ENCODE assay signal across 9 mouse cellular contexts in the genomic region with DNA sequence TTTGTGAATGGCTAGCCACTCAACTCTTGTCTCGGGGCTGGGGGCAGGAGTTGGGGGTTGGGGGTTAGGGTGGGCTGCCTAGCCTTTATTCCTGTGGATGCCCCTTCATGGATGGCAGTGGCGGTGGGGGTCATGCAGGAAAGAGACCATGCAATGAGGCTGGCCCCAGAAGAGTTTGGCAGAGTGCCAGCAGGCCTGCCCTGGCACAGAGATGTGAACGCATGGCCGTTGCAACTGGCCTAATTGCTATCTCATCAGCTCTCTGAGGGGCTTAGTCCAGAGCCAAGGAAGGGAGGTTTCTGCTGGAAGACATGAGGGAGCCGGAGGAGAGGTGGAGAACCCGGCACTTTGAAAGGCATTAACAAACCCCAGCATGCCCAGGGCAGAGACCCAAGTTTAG.
"Had no signal": no experiment of that assay in that cellular context is flagged by ENCODE, and none has a peak within 500 bp of the region (broad histone marks: within the 10 kb centered on the region; RNA-seq: fewer than 3 reads in every experiment).

No protein-coding gene starts in this region.

- DNase-seq: kidney, adult 18-20 months; kidney, adult 9 months; kidney, postnatal 14 days; liver, embryonic 13.5 days; lung, adult 2 months; lung, postnatal 14 days; right cerebral cortex, postnatal 4 days; thymus, adult 18-20 months; thymus, postnatal 36 days had no signal
